Mouse (Mus musculus) bone marrow, adult 2 months (tissue): ENCODE measurements around the gene Egr4.

Source experiments
- CTCF ChIP-seq: fragments of 200-500 bp; IDR thresholded peaks from 2 replicates; pipeline ENCODE4 v1.5.1; 2011; ENCODE audit warnings: low read length, control low read depth; ENCODE audit not compliant: control insufficient read depth, insufficient read depth
- POLR2A ChIP-seq: fragments of 200-500 bp; IDR thresholded peaks from 2 replicates; pipeline ENCODE4 v1.6.1; 2011; ENCODE audit warnings: low read depth, mild to moderate bottlenecking, control low read depth, low read length, borderline replicate concordance; ENCODE audit not compliant: control insufficient read depth

DNA sequence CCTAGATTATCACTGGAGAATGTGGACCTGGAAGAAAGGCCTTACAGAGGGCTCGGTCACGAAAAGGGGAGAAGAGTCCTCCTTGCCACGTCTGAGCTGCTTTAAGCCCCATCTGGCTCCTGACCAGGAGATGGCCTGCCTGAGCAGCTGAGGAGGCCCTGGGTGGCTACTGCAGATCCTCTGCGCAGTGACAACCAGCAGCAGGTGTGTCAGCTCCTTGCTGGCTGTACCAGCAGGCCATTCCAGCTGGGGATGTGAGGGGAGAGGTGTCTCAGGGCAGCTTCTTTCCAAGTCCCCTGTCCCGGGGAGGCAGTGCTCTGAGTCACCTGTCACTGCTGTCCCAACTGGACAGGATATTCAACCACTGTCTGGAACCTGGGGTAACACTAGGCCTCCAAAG is 40.8 kb downstream of the Egr4 start:
- TF ChIP-seq POLR2A (no peak), CTCF (no peak)
